Mouse (Mus musculus) stomach, embryonic 14.5 days (tissue): Measurements from ENCODE around the gene Nap1l1. TPM values are rescaled to one million over a fixed set of nuclear protein-coding genes. Genes with fewer than 3 reads are reported as not detected.
A peak's percentile ranks its signal among the peaks of the same experiment; 100 is the strongest.

Experiments used
- ATAC-seq: fragments of 200-750 bp; cut with Nextera tagmentation; 2 replicates; pipeline ENCODE4 v1.8.0; 2017; ENCODE audit warnings: low read depth, moderate TSS enrichment; ENCODE audit not compliant: insufficient number of reproducible peaks, insufficient read depth, low FRiP score
- H3K27ac ChIP-seq: fragments of 300-500 bp; sonication (generic); 2 replicates; pipeline ENCODE4 v1.5.1; 2014; ENCODE audit warnings: mild to moderate bottlenecking, low read length, moderate library complexity, mixed read lengths
- H3K27me3 ChIP-seq: fragments of 300-500 bp; sonication (generic); 2 replicates; pipeline ENCODE4 v1.6.1; 2014; ENCODE audit warnings: low read length, control low read depth, mixed read lengths; ENCODE audit not compliant: control insufficient read depth, insufficient read depth
- H3K36me3 ChIP-seq: fragments of 300-500 bp; sonication (generic); 2 replicates; pipeline ENCODE4 v1.6.1; 2014; ENCODE audit warnings: mild to moderate bottlenecking, control low read depth, low read length, moderate library complexity, mixed read lengths; ENCODE audit not compliant: control insufficient read depth, insufficient read depth
- H3K4me1 ChIP-seq: fragments of 300-500 bp; sonication (generic); 2 replicates; pipeline ENCODE4 v1.6.1; 2014; ENCODE audit warnings: low read length, control low read depth, mixed read lengths; ENCODE audit not compliant: control insufficient read depth, insufficient read depth
- H3K4me2 ChIP-seq: fragments of 300-500 bp; sonication (generic); replicated peaks from 2 replicates; pipeline ENCODE4 v1.6.1; 2014; ENCODE audit warnings: low read depth, low read length, control low read depth
- H3K4me3 ChIP-seq: fragments of 300-500 bp; sonication (generic); 2 replicates; pipeline ENCODE4 v1.5.1; 2014; ENCODE audit warnings: low read depth, low read length, control low read depth
- H3K9ac ChIP-seq: fragments of 300-500 bp; sonication (generic); replicated peaks from 2 replicates; pipeline ENCODE4 v1.6.1; 2014; ENCODE audit warnings: low read depth, mild to moderate bottlenecking, control low read depth, low read length, moderate library complexity, mixed read lengths
- H3K9me3 ChIP-seq: fragments of 300-500 bp; sonication (generic); 2 replicates; pipeline ENCODE4 v1.6.1; 2016; ENCODE audit warnings: low read depth, low read length, control low read depth; ENCODE audit not compliant: control insufficient read depth
- WGBS: fragments of 180-500 bp; shearing (Covaris S2); extraction: QIAGEN DNeasy Blood & Tissue Kit; methylation state at CpG from one replicate; pipeline ENCODE4 v1.1.7; 2014; 5-methylcytosine and 5-hydroxymethylcytosine counted together
- polyA plus RNA-seq: library from polyadenylated mRNA; unstranded; fragments of >200 nt; fragmentation: Nextera tagmentation; extraction: Ambion mirVana; gene quantifications from 2 replicates; pipeline ENCODE4 v1.2.1, GENCODE M21; 2014

Gene Nap1l1
- polyA plus RNA-seq, 1 experiment from 2014 or later: 277 TPM

- WGBS: 1% methylated on average over 23 of the region's 23 CpGs
- Histone ChIP-seq H3K9me3 (no peaks in the 10 kb centered on the region), H3K4me2 (peak overlapping the region; percentile 64), H3K27me3 (no peaks in the 10 kb centered on the region), H3K36me3 (peaks cover 5% of the 10 kb centered on the region; the same call in 1 of the 2 replicates), H3K4me1 (peaks cover 22% of the 10 kb centered on the region), H3K4me3 (peak overlapping the region; percentile 79), H3K27ac (peak overlapping the region; percentile 97), H3K9ac (peak overlapping the region; percentile 94)
- peak; percentile 3; the same call in 1 of the 2 replicates for ATAC-seq
Measured at GRCm38 (mm10) chr10:111506926-111507459, 34.0 kb downstream of the Nap1l1 start.

GRCm38 (mm10) chr10:111507460-111508211, 34.6 kb downstream of the Nap1l1 start:
- Histone ChIP-seq H3K4me1 (peaks cover 28% of the 10 kb centered on the region), H3K9me3 (no peaks in the 10 kb centered on the region), H3K9ac (peak overlapping the region; percentile 94), H3K27me3 (no peaks in the 10 kb centered on the region), H3K36me3 (peaks cover 5% of the 10 kb centered on the region; the same call in 1 of the 2 replicates), H3K4me2 (peak overlapping the region; percentile 64), H3K4me3 (peak overlapping the region; percentile 79), H3K27ac (peak overlapping the region; percentile 97)
- no peak for ATAC-seq
- WGBS: under 1% methylated on average over 38 of the region's 38 CpGs

- Histone ChIP-seq H3K27ac (peak overlapping the region; percentile 4; the same call in 1 of the 2 replicates), H3K4me3 (peak overlapping the region; percentile 79), H3K4me2 (peak overlapping the region; percentile 64), H3K9me3 (no peaks in the 10 kb centered on the region), H3K9ac (peak overlapping the region; percentile 94), H3K4me1 (peaks cover 28% of the 10 kb centered on the region), H3K27me3 (no peaks in the 10 kb centered on the region), H3K36me3 (peaks cover 5% of the 10 kb centered on the region; the same call in 1 of the 2 replicates)
- 8% methylated on average over 7 of the region's 7 CpGs for WGBS
- no peak for ATAC-seq
Measured at GRCm38 (mm10) chr10:111508324-111509080, 35.5 kb downstream of the Nap1l1 start.

- Histone ChIP-seq H3K4me3 (peak overlapping the region; percentile 79), H3K9me3 (no peaks in the 10 kb centered on the region), H3K27ac (peak overlapping the region; percentile 4; the same call in 1 of the 2 replicates), H3K27me3 (no peaks in the 10 kb centered on the region), H3K4me1 (peaks cover 24% of the 10 kb centered on the region), H3K36me3 (peaks cover 5% of the 10 kb centered on the region; the same call in 1 of the 2 replicates), H3K9ac (peak overlapping the region; percentile 94), H3K4me2 (peak overlapping the region; percentile 64)
- no peak for ATAC-seq
- WGBS: 18% methylated on average over 8 of the region's 8 CpGs
Measured at GRCm38 (mm10) chr10:111509103-111509784, 36.2 kb downstream of the Nap1l1 start.

- 70% methylated on average over 7 of the region's 7 CpGs for WGBS
- Histone ChIP-seq H3K4me3 (peak overlapping the region; percentile 79; the same call in 1 of the 2 replicates), H3K27ac (no peak overlapping the region; the same call in 1 of the 2 replicates), H3K36me3 (peaks cover 5% of the 10 kb centered on the region; the same call in 1 of the 2 replicates), H3K9me3 (no peaks in the 10 kb centered on the region), H3K9ac (no peak overlapping the region), H3K27me3 (no peaks in the 10 kb centered on the region), H3K4me2 (peak overlapping the region; percentile 64; the same call in 1 of the 2 replicates), H3K4me1 (peaks cover 24% of the 10 kb centered on the region)
- no peak for ATAC-seq
Measured at GRCm38 (mm10) chr10:111509981-111510380, 37.0 kb downstream of the Nap1l1 start.

GRCm38 (mm10) chr10:111510798-111511197, 37.8 kb downstream of the Nap1l1 start:
- no peaks in the 10 kb centered on the region for H3K27me3 ChIP-seq
- H3K36me3 ChIP-seq: peaks cover 5% of the 10 kb centered on the region; the same call in 1 of the 2 replicates
- peaks cover 20% of the 10 kb centered on the region for H3K4me1 ChIP-seq
- H3K4me3 ChIP-seq: no peak overlapping the region
- H3K9me3 ChIP-seq: no peaks in the 10 kb centered on the region
- H3K4me2 ChIP-seq: no peak overlapping the region
- WGBS: 25% methylated on average over 7 of the region's 7 CpGs
- peak overlapping the region; percentile 39; the same call in 1 of the 2 replicates for H3K27ac ChIP-seq
- ATAC-seq: no peak
- H3K9ac ChIP-seq: no peak overlapping the region

GRCm38 (mm10) chr10:111512036-111512568, 39.1 kb downstream of the Nap1l1 start:
- H3K4me1 ChIP-seq: peaks cover 30% of the 10 kb centered on the region
- H3K27ac ChIP-seq: peak overlapping the region; percentile 40; the same call in 1 of the 2 replicates

More at GRCm38 (mm10) chr10:111512036-111512568, 39.1 kb downstream of the Nap1l1 start:
- WGBS: 36% methylated on average over 10 of the region's 10 CpGs
- Histone ChIP-seq H3K36me3 (peaks cover 5% of the 10 kb centered on the region; the same call in 1 of the 2 replicates), H3K4me3 (no peak overlapping the region), H3K4me2 (no peak overlapping the region), H3K9ac (no peak overlapping the region), H3K9me3 (no peaks in the 10 kb centered on the region), H3K27me3 (no peaks in the 10 kb centered on the region)
- no peak; the same call in 1 of the 2 replicates for ATAC-seq
